Mouse (Mus musculus): ENCODE measurements around the gene 2700081O15Rik. TPM values are rescaled to one million over a fixed set of nuclear protein-coding genes. Genes with fewer than 3 reads are reported as not detected.
A peak's percentile ranks its signal among the peaks of the same experiment; 100 is the strongest.

The 2700081O15Rik gene
- total and polyA plus RNA-seq, 3 experiments = 14.1 to 18.0 TPM; not detected in 1

DNA sequence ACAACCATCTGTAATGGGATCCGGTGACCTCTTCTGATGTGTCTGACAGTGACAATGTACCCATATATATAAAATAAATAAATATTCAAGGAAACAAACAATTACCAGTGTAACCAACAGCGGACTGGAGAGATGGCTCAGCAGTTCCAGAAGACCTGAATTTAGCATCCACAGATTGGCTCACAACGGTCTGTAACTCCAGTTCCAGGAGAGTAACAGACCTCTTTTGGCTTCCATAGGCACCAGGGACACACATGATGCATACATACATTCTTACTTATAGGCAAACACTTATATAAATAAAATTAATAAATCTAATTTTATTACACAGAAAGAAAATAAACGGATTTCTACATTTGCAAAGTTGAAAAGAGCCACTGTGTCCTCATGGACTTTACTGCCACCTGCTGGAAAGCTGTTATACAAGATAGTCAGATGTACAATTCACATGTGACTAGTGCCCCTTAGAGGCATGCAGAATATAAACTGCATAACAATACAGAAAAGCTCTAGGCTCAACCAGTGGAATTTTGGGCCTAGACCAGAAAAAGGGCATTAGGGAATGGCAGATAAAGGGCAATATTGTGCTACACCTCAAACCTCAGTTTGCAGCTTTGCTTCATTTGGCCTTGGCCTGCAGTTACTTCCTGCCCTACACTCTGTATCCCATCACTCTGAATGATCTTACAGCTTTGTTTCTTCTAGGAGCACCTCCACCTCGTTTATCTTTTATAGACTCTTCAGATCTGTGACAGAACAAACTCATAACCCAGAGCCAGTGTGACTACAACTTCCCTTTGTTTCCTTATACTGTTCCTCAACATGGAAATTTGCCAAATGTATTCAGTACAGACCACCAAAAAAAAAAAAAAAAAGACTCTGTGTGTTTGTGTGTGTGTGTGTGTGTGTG lies 18.9 kb downstream of the 2700081O15Rik start (continued):
- TF ChIP-seq BHLHE40 (IDR thresholded peaks at IDR 0.05; ENCODE audit: borderline replicate concordance, low read depth, low read length) = no peak
- no peak for TF ChIP-seq KAT2A (conservative IDR thresholded peaks at IDR 0.05; ENCODE audit: low read depth, low read length)
- TF ChIP-seq ZC3H11A (IDR thresholded peaks at IDR 0.05; ENCODE audit: low read depth, low read length) = peak; percentile 70
- no peak for TF ChIP-seq UBTF (IDR thresholded peaks at IDR 0.05; ENCODE audit: borderline replicate concordance, insufficient read depth, low read depth, low read length)
- TF ChIP-seq MAZ (IDR thresholded peaks at IDR 0.05; ENCODE audit: low read depth, low read length) = no peak
- no peak for TF ChIP-seq NELFE (IDR thresholded peaks at IDR 0.05; ENCODE audit: low read depth, low read length)
- peak; percentile 68 for TF ChIP-seq MAX (IDR thresholded peaks at IDR 0.05; ENCODE audit: low read length)
- no peak for TF ChIP-seq ETS1 (IDR thresholded peaks at IDR 0.05; ENCODE audit: low read depth, low read length)
- TF ChIP-seq CHD2 (IDR thresholded peaks at IDR 0.05; ENCODE audit: low read length) = no peak
- TF ChIP-seq GATA1 (IDR thresholded peaks at IDR 0.05; ENCODE audit: low read depth, low read length) = no peak
- no peak for TF ChIP-seq HCFC1 (IDR thresholded peaks at IDR 0.05; ENCODE audit: low read depth, low read length)
- no peak for TF ChIP-seq ZKSCAN1 (IDR thresholded peaks at IDR 0.05; ENCODE audit: low read depth, low read length)

DNA sequence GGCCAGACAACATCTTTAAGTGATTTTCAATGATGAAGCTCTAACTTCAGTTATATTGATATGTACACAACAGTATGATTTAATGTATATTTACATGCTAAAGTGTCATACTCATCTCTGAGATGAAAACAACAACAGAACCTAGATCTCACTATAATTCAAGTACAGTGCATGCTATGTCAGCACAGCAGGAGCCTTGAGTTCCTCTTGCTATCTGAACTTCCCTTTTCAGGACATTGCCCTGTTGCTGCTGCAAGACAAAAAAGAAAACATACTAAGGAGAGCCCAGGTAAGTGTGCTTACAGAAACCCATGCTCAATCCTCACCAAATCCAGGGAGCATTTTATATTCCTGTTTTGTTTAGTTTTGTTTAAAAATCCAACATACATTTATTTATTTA lies 20.9 kb downstream of the 2700081O15Rik start:
- no peak overlapping the region for H3K27ac ChIP-seq (ENCODE audit: control insufficient read depth, low read depth, low read length)
- peak; percentile 75 for DNase-seq (ENCODE audit: low read depth, low spot score)
- no peaks in the 10 kb centered on the region for H3K79me2 ChIP-seq (ENCODE audit: control insufficient read depth, insufficient read depth, low read length, poor library complexity)
- H3K9ac ChIP-seq (ENCODE audit: control insufficient read depth, low read depth, low read length, poor library complexity, severe bottlenecking) = no peak overlapping the region
- H3K4me1 ChIP-seq (ENCODE audit: control insufficient read depth in 1 of 2, insufficient read depth in 2 of 2, low read length in 2 of 2) = peaks cover 3 to 15% of the 10 kb centered on the region in 2 experiments
- no peak overlapping the region for H3K4me3 ChIP-seq (ENCODE audit: control insufficient read depth in 1 of 2, insufficient read depth in 1 of 2, low read depth in 2 of 2, low read length in 2 of 2)
- no peaks in the 10 kb centered on the region for H3K27me3 ChIP-seq (ENCODE audit: control insufficient read depth in 1 of 2, insufficient read depth in 2 of 2, low read length in 2 of 2)
- H3K9me3 ChIP-seq (replicated peaks; ENCODE audit: insufficient read depth, low read length) = no peaks in the 10 kb centered on the region
- peaks cover 9 to 16% of the 10 kb centered on the region in 2 experiments for H3K36me3 ChIP-seq (ENCODE audit: control insufficient read depth in 1 of 2, insufficient read depth in 2 of 2, low read length in 2 of 2)
- TF ChIP-seq ZC3H11A (IDR thresholded peaks at IDR 0.05; ENCODE audit: low read depth, low read length) = 0 out of 2 replicates have a peak, but pooled peaks have one; percentile 7
- TF ChIP-seq ZMIZ1 (IDR thresholded peaks at IDR 0.05; ENCODE audit: low read depth, low read length) = no peak
- TF ChIP-seq TAL1 (IDR thresholded peaks at IDR 0.05; ENCODE audit: low read length) = no peak
- 0 out of 2 replicates have a peak, but pooled peaks have one; percentile 34 for TF ChIP-seq MAFK (IDR thresholded peaks at IDR 0.05; ENCODE audit: borderline replicate concordance, low read depth, low read length)
- TF ChIP-seq MXI1 (IDR thresholded peaks at IDR 0.05; ENCODE audit: low read depth, low read length) = peak; percentile 41; the same call in 1 of the 2 replicates
- TF ChIP-seq ZNF384 (IDR thresholded peaks at IDR 0.05; ENCODE audit: low read depth, low read length) = no peak; the same call in 1 of the 2 replicates
- TF ChIP-seq TCF12 (IDR thresholded peaks at IDR 0.05; ENCODE audit: low read depth, low read length) = no peak
- TF ChIP-seq MAX (IDR thresholded peaks at IDR 0.05; ENCODE audit: low read length) = no peak
- TF ChIP-seq SIN3A (IDR thresholded peaks at IDR 0.05; ENCODE audit: low read length) = peak; percentile 38; the same call in 1 of the 2 replicates
- TF ChIP-seq HCFC1 (IDR thresholded peaks at IDR 0.05; ENCODE audit: low read depth, low read length) = no peak
- 0 out of 2 replicates have a peak, but pooled peaks have one; percentile 42 for TF ChIP-seq MYC (IDR thresholded peaks at IDR 0.05; ENCODE audit: low read depth, low read length)
- TF ChIP-seq NRF1 (IDR thresholded peaks at IDR 0.05; ENCODE audit: insufficient read depth, low read depth, low read length, poor library complexity, severe bottlenecking) = no peak
- peak in 1 of 2 experiments; percentile 55; a peak in 2 of 4 replicates for TF ChIP-seq EP300 (IDR thresholded peaks at IDR 0.05; ENCODE audit: low read depth in 1 of 2, low read length in 2 of 2)
- 0 out of 2 replicates have a peak, but pooled peaks have one; percentile 21 for TF ChIP-seq ETS1 (IDR thresholded peaks at IDR 0.05; ENCODE audit: low read depth, low read length)
- no peak for TF ChIP-seq UBTF (IDR thresholded peaks at IDR 0.05; ENCODE audit: borderline replicate concordance, insufficient read depth, low read depth, low read length)
- TF ChIP-seq E2F4 (IDR thresholded peaks at IDR 0.05; ENCODE audit: borderline replicate concordance, low read depth, low read length) = no peak
- 0 out of 2 replicates have a peak, but pooled peaks have one; percentile 32 for TF ChIP-seq TBP (IDR thresholded peaks at IDR 0.05; ENCODE audit: low read depth, low read length)
- no peak for TF ChIP-seq POLR2A (IDR thresholded peaks at IDR 0.05; ENCODE audit: control insufficient read depth in 1 of 2, insufficient read depth in 1 of 2, low read depth in 1 of 2, low read length in 2 of 2, poor library complexity in 1 of 2)
- TF ChIP-seq RAD21 (IDR thresholded peaks at IDR 0.05; ENCODE audit: low read depth, low read length) = no peak
- no peak for TF ChIP-seq CTCF (IDR thresholded peaks at IDR 0.05 in 2 of 3, conservative IDR thresholded peaks at IDR 0.05 in 1 of 3; ENCODE audit: control insufficient read depth in 1 of 3, insufficient read depth in 1 of 3, low read depth in 2 of 3, low read length in 3 of 3, poor library complexity in 1 of 3, severe bottlenecking in 1 of 3)
